Mouse (Mus musculus) thymus, postnatal 14 days (tissue): ENCODE results near the gene Tuba1c.
A peak's percentile ranks its signal among the peaks of the same experiment; 100 is the strongest.

Experiments used
- DNase-seq: peaks from one replicate; pipeline ENCODE4 v3.0.0; 2021

The Tuba1c gene

DNA sequence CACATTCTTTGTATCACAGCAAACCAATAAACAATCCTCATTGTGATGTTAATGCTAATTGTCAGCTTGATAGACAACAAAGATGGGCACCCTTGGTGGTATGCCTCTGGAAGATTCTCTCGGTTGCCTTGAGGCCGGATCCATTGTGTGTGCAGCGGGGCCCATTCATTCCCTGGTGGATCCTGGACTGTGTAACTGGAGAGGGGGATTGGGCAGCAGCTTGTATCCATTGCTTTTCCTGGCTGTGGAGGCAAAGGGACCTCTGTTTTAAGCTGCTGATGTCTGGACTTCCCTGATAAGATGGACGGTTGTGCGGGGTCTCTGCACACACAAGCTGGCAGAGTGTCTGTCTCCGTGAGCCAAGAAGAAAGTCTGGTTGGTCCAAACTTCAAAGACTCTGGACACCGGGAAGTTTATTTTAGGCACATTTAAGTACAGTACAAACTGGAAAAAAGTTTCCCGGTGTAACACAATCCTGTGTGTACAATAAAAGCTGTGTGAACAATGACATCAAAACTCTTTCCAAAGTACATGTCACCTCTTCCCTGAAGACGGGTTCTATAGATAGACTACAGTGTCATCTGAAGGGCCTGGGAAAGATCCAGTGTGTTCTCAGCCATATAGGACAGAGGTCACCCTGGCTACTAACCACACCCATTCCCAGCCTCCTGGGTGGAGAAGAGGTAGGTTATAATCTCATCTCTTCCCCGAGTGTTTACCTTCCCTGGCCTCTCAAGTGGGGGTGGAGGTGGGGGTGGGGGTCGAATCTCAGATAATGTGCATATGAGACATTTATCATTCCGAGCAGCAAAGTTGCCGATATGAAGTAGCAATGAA lies 31.5 kb upstream of the Tuba1c start:
- DNase-seq = no peak

DNA sequence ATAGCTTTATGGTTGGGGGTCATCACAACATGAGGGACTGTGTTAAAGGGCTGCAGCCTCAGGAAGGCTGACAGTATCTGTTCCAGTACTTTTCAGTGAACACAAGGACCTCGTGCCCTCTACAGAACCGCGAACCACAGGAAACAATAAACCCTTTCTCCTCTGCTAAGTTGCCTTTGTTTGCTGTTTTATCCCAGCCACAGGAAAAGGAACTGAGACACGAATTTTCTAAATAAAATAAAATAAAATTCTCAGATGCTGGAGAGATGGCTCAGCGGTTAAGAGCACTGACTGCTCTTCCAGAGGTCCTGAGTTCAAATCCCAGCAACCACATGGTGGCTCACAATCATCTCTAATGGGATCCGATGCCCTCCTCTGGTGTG lies 30.9 kb upstream of the Tuba1c start:
- no peak for DNase-seq

DNA sequence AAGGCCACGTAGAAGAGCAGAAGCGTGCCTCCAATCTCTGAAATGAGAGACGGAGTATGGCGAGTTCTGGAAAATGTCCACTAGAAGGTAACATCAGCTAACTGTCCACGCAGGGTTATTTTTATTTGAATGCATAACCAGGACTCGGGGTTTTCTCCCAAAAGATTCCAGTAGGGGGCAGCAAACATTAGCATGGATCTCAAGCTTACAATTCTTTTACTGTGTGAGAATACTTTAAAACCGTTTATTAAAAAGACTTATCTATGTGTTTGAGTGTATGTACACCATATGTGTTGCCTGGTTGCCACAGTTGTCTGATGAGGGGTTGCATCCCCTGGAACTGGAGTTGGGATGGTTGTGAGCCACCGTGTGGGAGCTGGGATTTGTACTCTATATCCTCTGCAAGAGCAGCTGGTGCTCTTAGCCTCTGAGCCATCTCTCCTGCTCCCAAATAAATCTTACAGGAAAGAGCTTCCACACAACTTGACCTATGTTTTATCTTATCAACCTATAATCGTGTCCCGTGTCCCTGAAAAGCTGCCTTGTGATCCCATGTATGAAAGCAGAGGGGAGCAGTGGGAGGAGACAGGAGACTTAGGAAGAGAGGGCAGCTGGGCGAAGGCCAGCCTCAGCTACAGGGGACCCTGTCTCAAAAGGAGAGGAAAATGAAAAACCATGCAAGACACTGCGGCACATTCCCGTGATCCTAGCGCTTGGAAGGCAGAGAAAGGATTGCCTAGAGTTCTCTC lies 29.0 kb upstream of the Tuba1c start:
- peak; percentile 57 for DNase-seq

DNA sequence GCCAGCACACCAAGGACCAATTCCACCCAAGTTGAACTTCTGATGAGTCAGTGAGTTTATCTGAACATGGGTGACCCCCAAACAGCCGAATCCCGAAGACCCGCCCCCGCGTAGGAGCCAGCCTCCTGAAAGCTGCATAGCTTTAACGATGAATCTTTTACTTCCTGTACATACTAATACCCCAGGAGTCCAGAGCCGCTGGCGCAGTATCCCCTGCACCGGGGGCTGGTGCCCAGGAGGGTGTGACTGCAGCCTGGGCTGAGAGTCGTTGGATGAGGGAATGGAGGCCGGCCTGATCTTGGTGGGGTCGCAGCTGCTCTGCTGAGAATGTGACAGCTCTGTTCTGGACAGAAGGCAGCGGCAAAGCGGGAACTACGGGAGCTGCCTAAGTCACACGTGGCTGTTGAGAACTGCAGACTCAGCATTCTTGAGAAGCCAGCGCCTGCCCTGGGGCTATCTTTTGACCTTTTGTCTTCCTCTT lies 28.2 kb upstream of the Tuba1c start:
- DNase-seq = no peak

DNA sequence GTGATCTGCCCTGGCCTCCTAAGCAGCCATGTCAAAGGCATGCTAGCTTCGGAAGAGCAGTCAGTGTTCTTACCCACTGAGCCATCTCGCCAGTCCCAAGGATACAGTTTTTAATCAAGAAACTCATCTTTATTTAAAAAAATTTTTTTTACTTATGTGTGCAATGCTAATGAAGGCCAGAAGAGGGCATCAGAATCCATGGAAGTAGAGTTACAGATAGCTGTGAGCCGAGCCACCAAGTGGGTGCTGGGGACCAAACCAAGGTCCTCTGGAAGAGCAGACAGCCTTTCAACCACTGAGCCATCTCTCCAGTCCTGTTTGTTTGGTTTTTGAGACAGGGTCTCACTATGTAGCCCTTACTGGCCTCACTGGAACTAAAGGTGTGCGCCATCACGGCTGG lies 26.1 kb upstream of the Tuba1c start:
- DNase-seq = no peak

DNA sequence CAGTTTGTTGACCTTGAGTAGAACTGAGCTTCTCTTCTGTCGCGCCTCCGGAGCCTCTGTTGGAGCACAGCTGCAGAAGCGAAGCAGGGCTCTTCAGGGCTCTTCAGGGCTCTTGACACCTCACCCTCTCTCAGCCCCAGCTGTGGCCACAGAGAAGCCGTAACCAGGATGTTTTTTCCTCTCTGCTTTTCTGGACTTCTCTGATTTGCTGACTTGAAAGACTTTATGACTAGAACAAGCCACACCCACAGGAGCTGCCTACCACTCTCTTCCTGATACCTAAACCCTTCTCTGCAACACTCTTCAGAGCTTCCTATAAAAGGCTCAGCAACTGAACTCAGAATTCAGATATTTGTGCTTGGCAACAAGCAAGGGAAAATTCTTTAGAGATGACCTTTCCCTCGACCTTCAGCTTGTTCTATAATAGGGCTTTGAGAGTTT lies 20.9 kb upstream of the Tuba1c start:
- DNase-seq = peak; percentile 66

- DNase-seq = no peak
Measured at GRCm38 (mm10) chr15:99010896-99011295, 18.8 kb upstream of the Tuba1c start.

DNA sequence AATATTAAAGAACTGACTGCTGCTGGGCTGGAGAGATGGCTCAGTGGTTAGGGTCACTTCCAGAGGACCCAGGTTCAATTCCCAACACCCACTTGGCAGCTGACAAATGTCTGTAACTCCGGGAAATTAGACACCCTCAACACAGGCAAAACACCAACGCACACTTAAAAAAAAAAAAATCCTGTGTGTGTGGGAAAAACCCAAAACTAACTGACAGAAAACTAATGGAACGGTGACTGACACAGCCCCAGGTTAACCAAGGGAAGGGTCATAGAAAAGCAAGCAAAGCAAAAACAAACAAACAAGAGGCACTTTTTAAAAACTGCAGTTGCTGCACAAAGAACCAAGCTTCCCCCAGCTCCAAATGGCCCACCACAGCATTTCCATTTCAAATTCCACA lies 17.7 kb upstream of the Tuba1c start:
- no peak for DNase-seq

DNA sequence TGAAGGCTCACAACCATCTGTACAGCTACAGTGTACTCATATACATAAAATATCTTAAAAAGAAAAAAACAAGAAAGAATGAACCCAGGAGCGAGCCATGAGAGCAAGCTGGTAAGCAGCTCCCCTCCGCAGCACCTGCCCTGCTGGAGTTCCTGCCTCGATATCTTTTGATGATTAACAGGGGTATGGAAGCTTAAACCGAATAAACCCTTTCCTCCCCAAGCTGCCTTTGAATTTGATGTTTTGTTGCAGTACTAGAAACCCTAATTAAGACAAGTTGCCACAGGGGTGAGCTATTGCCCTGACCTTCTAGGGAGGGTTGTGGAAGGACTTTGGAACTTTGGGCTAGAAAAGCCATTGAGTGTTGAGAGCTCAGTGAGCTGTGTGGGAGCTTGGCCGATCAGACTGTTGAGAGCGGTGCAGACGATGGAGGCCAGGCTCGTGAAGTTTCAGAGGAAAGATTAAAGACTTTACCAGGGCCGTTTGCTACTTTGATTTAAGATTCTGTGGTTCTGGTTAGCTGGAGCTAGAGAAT lies 15.1 kb upstream of the Tuba1c start:
- DNase-seq = no peak

- DNase-seq = no peak
Measured at GRCm38 (mm10) chr15:99017355-99017761, 12.3 kb upstream of the Tuba1c start.

- DNase-seq = no peak
Measured at GRCm38 (mm10) chr15:99017986-99018385, 11.7 kb upstream of the Tuba1c start.

DNA sequence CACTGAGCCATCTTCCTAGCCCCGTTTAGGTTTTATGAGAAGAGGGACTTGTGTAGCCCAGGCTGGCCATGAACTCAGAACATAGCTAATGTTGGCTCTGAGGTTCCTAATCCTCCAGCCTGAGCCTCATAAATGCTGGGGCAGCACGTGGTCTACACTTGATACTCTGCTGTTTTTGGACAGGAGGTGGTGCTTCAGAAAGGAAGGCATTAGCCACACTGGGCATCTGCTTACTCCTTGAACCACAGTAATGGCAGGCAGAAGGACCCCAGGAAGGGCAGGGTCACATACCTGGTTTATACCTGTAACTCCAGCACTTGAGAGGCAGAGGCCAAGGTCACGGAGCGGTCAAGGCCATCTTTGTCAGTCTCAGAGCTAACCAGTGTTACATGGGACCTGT lies 11.1 kb upstream of the Tuba1c start:
- no peak for DNase-seq

- no peak for DNase-seq
Measured at GRCm38 (mm10) chr15:99019436-99019835, 10.3 kb upstream of the Tuba1c start.

- no peak for DNase-seq
Measured at GRCm38 (mm10) chr15:99020171-99020570, 9.5 kb upstream of the Tuba1c start.

DNA sequence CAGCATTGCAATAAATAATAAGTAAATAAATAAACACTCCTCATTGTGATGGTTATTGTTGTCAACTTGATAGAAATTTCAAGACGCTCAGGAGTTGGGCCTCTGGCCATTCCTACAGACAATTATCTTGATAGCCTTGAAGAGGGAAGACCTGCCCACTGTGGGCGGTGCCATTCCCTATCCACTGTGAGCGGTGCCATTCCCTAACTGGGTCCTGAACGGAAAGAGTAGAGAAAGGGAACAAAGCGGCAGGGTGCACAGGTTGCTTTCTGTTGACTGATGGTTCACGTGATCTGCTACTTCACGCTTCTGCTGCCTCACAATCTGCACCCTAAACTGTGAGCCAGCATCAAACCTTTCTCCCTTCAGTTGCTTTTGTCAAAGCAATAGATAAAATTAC lies 8.4 kb upstream of the Tuba1c start:
- no peak for DNase-seq

DNA sequence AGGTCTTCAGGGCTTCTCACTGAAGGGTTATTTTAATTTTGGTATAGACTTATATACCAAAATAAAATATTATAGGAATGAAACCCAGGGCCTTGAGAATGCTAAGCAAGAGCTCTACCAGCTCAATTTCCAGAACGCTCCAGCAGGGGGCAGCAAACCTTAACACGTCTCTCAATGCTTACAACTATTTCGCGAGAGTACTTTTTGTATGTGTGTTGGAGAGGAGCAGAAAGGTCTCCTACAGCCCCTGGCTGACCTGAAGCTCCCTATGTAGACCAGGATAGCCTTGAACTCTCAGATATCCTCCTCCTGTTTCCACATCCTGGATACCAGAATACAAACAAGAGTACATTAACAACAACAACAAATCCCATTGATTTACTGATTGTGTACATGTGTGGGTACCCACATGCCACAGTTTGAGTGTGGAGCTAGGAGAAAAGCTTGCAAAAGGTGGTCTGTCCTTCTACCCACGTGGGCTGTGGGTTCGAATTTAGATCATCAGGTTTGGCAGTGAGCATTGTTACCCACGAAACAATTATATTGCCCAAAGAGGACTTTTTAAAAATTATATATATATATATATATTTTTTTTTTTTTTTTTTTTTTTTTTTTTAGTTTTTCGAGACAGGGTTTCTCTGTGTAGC lies 4.9 kb upstream of the Tuba1c start:
- DNase-seq = peak; percentile 82

DNA sequence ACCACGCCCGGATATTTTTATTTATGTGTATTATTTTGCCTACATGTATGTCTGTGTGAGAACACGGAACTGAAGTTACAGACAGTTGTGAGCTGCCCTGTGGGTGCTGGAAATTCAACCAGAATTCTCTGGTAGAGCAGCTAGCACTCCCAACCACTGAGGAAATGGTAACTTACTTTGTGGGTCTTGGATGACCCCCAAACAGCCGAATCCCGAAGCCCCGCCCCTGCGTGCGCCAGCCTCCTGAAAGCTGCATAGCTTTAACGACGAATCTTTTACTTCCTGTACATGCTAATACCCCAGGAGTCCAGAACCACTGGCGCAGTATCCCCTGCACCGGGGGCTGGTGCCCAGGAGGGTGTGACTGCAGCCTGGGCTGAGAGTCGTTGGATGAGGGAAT lies 4.3 kb upstream of the Tuba1c start:
- DNase-seq = no peak

DNA sequence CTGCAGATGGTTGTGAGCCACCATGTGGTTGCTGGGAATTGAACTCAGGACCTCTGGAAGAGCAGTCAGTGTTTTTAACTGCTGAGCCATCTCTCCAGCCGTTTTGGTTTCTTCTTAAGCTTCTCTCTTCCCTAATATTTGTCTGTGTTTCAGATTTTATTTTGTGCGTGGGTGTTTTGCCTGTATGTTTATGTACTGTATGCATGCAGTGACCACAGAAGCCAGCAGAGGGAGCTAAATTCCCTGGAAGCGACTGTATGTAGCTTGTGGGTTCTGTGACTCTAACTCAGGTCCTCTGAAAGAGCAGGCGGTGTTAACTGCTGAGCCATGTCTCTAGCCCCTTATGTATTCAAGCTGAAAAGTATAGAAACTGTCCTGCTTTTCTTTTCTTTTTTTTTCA lies 3.4 kb upstream of the Tuba1c start:
- DNase-seq = peak; percentile 63

- no peak for DNase-seq
Measured at GRCm38 (mm10) chr15:99027116-99027515, 2.6 kb upstream of the Tuba1c start.

- DNase-seq = no peak
Measured at GRCm38 (mm10) chr15:99028874-99029458, 725 bp upstream of the Tuba1c start.

DNA sequence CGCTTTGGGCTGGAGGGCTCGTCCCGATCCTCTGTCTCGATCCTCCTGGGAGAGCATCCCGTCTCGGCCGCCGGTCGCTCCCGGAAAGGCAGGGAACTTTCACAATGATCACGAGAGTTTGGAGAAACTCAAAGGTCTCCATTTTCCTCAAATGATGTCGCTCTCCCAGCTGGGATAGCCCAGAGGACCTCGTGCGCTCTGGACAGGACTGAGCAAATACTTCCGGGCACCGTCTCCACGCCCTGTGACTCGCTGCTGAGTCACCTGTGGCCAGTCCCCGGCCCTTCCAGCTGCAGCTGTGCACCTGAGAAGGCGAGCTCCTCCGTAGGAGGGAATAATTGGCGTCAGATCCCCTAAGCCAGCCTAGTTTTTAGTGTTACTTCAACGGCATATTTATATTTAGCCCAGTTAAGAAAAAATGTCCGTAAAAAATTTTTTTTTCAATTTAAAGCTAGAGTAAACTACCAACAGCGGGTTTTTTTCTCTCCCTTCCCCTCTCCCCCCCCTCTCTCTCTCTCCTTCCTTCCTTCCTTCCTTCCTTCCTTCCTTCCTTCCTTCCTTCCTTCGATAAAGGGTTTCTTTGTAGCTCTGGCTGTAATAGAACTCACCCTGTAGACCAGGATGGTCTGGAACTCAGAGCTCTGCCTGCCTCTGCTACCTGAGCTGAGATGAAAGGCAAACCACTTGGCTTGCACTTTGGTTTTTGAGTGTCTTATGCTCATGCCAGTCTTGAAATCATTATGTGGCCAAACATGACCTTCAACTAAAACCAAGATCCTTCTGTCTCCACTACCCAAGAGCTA lies 1.1 kb downstream of the Tuba1c start:
- DNase-seq = peak; percentile 35

- DNase-seq = no peak
Measured at GRCm38 (mm10) chr15:99031388-99031675, 1.6 kb downstream of the Tuba1c start.
